Mouse (Mus musculus) urinary bladder, postnatal 0 days (tissue): Measurements from ENCODE around the gene Ppil4. TPM values are rescaled to one million over a fixed set of nuclear protein-coding genes. Genes with fewer than 3 reads are reported as not detected.

Experiments used
- microRNA-seq: library from miRNA; unstranded; fragments of <30 nt; microRNA quantifications from one replicate; pipeline ENCODE4, GENCODE M21; 2016
- polyA plus RNA-seq: library from polyadenylated mRNA; unstranded; fragments of >200 nt; fragmentation: Nextera tagmentation; extraction: Ambion mirVana; gene quantifications from 2 replicates; pipeline ENCODE4 v1.2.1, GENCODE M21; 2015

Ppil4 gene
- 22.1 and 23.9 TPM in 2 replicates for polyA plus RNA-seq

GRCm38 (mm10) chr10:7792751-7793385 lies at the start of gene Ppil4, which contains the start of gene Ginm1:
TSS of gene Ppil4 (plus strand) at chr10:7792891.
TSS of gene Ginm1 (minus strand) at chr10:7792824.

GRCm38 (mm10) chr10:7832171-7832676 lies 39.5 kb downstream of the Ppil4 start, which contains the start of gene Zc3h12d:
TSS of gene Zc3h12d (plus strand) at chr10:7832470.

Small RNA genes within 50 kb of the gene (microRNA-seq; reads per million reads assigned to microRNA genes)
- not detected for gene Mir5104

Other genes starting within 250 kb of the Ppil4 start
- 0.93 and 1.2 TPM in 2 replicates for gene Lrp11, start 203.1 kb upstream of the Ppil4 start, polyA plus RNA-seq
- 17.7 and 17.8 TPM in 2 replicates for gene Nup43, start 125.4 kb upstream of the Ppil4 start, polyA plus RNA-seq
- 79.5 and 87.7 TPM in 2 replicates for gene Pcmt1, start 111.8 kb upstream of the Ppil4 start, polyA plus RNA-seq
- gene Lats1, start 111.7 kb upstream of the Ppil4 start, polyA plus RNA-seq, result 4.1 and 5.1 TPM in 2 replicates
- gene Katna1, start 66.9 kb upstream of the Ppil4 start, polyA plus RNA-seq, result 24.6 and 27.1 TPM in 2 replicates
- 92.9 and 97.5 TPM in 2 replicates for gene Ginm1, start 67 bp upstream of the Ppil4 start, polyA plus RNA-seq
- gene Zc3h12d, start 39.6 kb downstream of the Ppil4 start, polyA plus RNA-seq, result 0.07 and 0.15 TPM in 2 replicates
- 12.2 and 14.8 TPM in 2 replicates for gene Tab2, start 163.3 kb downstream of the Ppil4 start, polyA plus RNA-seq